Mouse (Mus musculus) brain, embryonic 14.5 days (tissue): ENCODE measurements at regions not wholly inside any gene's neighbourhood (a gene's known extent, or its start where the extent isn't known, plus 50 kb on each side); places are given as distances from the start of the nearest gene placed in this dataset.
"Not testable (repeated sequence)": the region's sequence is repeated elsewhere in the genome, so short reads cannot be mapped to it uniquely, and the experiment has no call there.

Experiments used
- DNase-seq: peaks from one replicate; pipeline ENCODE4 v3.0.0-alpha.2; 2011; ENCODE audit warnings: low read depth
- CTCF ChIP-seq: fragments of 200-500 bp; IDR thresholded peaks from 2 replicates; pipeline ENCODE4 v1.5.1; 2012; ENCODE audit warnings: inconsistent platforms, mild to moderate bottlenecking, moderate library complexity, borderline replicate concordance; ENCODE audit not compliant: insufficient read depth, insufficient read length; ENCODE audit errors: extremely low read depth
- POLR2A ChIP-seq: fragments of 200-500 bp; IDR thresholded peaks from 2 replicates; pipeline ENCODE4 v1.6.1; 2012; ENCODE audit warnings: mild to moderate bottlenecking, inconsistent platforms, borderline replicate concordance; ENCODE audit not compliant: poor library complexity, insufficient read depth, insufficient read length, severe bottlenecking; ENCODE audit errors: extremely low read depth

- DNase-seq, result not testable (repeated sequence)
Observed at GRCm38 (mm10) chrX:40707176-40707575, 693.5 kb upstream of the Gria3 start.

GRCm38 (mm10) chrX:40708631-40709030 is 692.0 kb upstream of the Gria3 start:
- DNase-seq, result no peak
- TF ChIP-seq POLR2A (no peak), CTCF (no peak)

- DNase-seq, result peak; percentile 5
Observed at GRCm38 (mm10) chrX:40740701-40741344, 659.8 kb upstream of the Gria3 start.

More at GRCm38 (mm10) chrX:40740701-40741344, 659.8 kb upstream of the Gria3 start:
- TF ChIP-seq POLR2A (no peak), CTCF (no peak)
